ENCODE assay signal across 24 mouse cellular contexts in genomic region chr3:101450811-101451428, GRCm38 (mm10).
DNase-seq lines count a peak whose midpoint lies in the region; ATAC-seq and TF ChIP-seq lines count a peak whose summit lies in the region.
"Had no signal": no experiment of that assay in that cellular context is flagged by ENCODE, and none has a peak within 500 bp of the region (broad histone marks: within the 10 kb centered on the region; RNA-seq: fewer than 3 reads in every experiment).

No protein-coding gene starts in this region.

- H3K27ac ChIP-seq in heart, embryonic 13.5 days (replicated peaks), result no peak overlapping the region
- H3K27ac ChIP-seq in heart, adult 2 months, result no peak overlapping the region
- H3K27ac ChIP-seq in lung, embryonic 16.5 days (ENCODE audit: low read length), result no peak overlapping the region
- H3K27ac ChIP-seq in olfactory bulb, adult 2 months (ENCODE audit: insufficient read depth, low read depth, low read length), result peak overlapping the region; percentile 92
- H3K27ac ChIP-seq: embryonic facial prominence, embryonic 13.5 days; heart, embryonic 15.5 days; hindbrain, embryonic 13.5 days; left cerebral cortex, adult 2 months; liver, embryonic 13.5 days; midbrain, embryonic 15.5 days; neural tube, embryonic 15.5 days had no signal

- intact Hi-C loops in heart, adult 2 months (cut with DNase I), result no loop called here

- no peak overlapping the region for H3K4me2 ChIP-seq in heart, embryonic 13.5 days
- H3K4me2 ChIP-seq in lung, embryonic 16.5 days (ENCODE audit: low read depth, low read length), result no peak overlapping the region
- H3K4me2 ChIP-seq: embryonic facial prominence, embryonic 13.5 days; heart, embryonic 15.5 days; hindbrain, embryonic 13.5 days; liver, embryonic 13.5 days; midbrain, embryonic 15.5 days; neural tube, embryonic 15.5 days had no signal

- no peak for TF ChIP-seq POLR2A in heart, adult 2 months (IDR thresholded peaks at IDR 0.05; ENCODE audit: insufficient read depth, low read depth, low read length)
- TF ChIP-seq POLR2A in olfactory bulb, adult 2 months (IDR thresholded peaks at IDR 0.05; ENCODE audit: insufficient read depth, low read depth, low read length), result no peak

- no peak for TF ChIP-seq EP300 in heart, adult 2 months (IDR thresholded peaks at IDR 0.05; ENCODE audit: insufficient read depth, low read depth, low read length)

- 0 out of 2 replicates have a peak, but pooled peaks have one; percentile 3 for ATAC-seq in heart, embryonic 13.5 days (ENCODE audit: extremely low read depth, insufficient number of reproducible peaks, low FRiP score, low TSS enrichment)
- peak; percentile 56; the same call in 1 of the 2 replicates for ATAC-seq in lung, embryonic 16.5 days (ENCODE audit: low read depth)
- ATAC-seq: forebrain, postnatal 0 days; midbrain, embryonic 15.5 days had no signal

- no peak for TF ChIP-seq CTCF in heart, adult 2 months (IDR thresholded peaks at IDR 0.05)
- no peak for TF ChIP-seq CTCF in olfactory bulb, adult 2 months (IDR thresholded peaks at IDR 0.05; ENCODE audit: insufficient read depth, low read depth, low read length)

- no peak overlapping the region for H3K4me3 ChIP-seq in heart, embryonic 13.5 days
- no peak overlapping the region for H3K4me3 ChIP-seq in heart, adult 2 months
- H3K4me3 ChIP-seq in lung, embryonic 16.5 days (ENCODE audit: low read length), result no peak overlapping the region
- no peak overlapping the region for H3K4me3 ChIP-seq in olfactory bulb, adult 2 months (ENCODE audit: insufficient read depth, low read depth, low read length)
- H3K4me3 ChIP-seq: embryonic facial prominence, embryonic 13.5 days; heart, embryonic 15.5 days; hindbrain, embryonic 13.5 days; left cerebral cortex, adult 2 months; liver, embryonic 13.5 days; midbrain, embryonic 15.5 days; neural tube, embryonic 15.5 days had no signal

- no peaks in the 10 kb centered on the region for H3K27me3 ChIP-seq in heart, embryonic 13.5 days (replicated peaks)
- no peaks in the 10 kb centered on the region for H3K27me3 ChIP-seq in heart, adult 2 months (ENCODE audit: control insufficient read depth, insufficient read depth, low read length)
- H3K27me3 ChIP-seq in lung, embryonic 16.5 days (ENCODE audit: control insufficient read depth, insufficient read depth, low read depth, low read length), result no peaks in the 10 kb centered on the region
- H3K27me3 ChIP-seq: embryonic facial prominence, embryonic 13.5 days; heart, embryonic 15.5 days; hindbrain, embryonic 13.5 days; liver, embryonic 13.5 days; midbrain, embryonic 15.5 days; neural tube, embryonic 15.5 days had no signal

- H3K4me1 ChIP-seq in heart, embryonic 13.5 days, result peaks cover 8% of the 10 kb centered on the region; the same call in 1 of the 2 replicates
- no peaks in the 10 kb centered on the region for H3K4me1 ChIP-seq in heart, adult 2 months (ENCODE audit: control insufficient read depth, insufficient read depth, low read length)
- H3K4me1 ChIP-seq in lung, embryonic 16.5 days (replicated peaks; ENCODE audit: control insufficient read depth, insufficient read depth, low read length), result no peaks in the 10 kb centered on the region
- peaks cover 64% of the 10 kb centered on the region for H3K4me1 ChIP-seq in olfactory bulb, adult 2 months (ENCODE audit: control insufficient read depth, insufficient read depth, low read length)
- H3K4me1 ChIP-seq: liver, embryonic 13.5 days had no signal

- no peak for DNase-seq in heart, adult 2 months
- no peak for DNase-seq in lung, postnatal 25 days (ENCODE audit: low spot score)
- DNase-seq in urinary bladder, adult 2 months (ENCODE audit: low spot score), result peak; percentile 74
- DNase-seq in MN1 (ENCODE audit: low spot score), result no peak
- DNase-seq in spleen, adult 18-20 months, result no peak
- DNase-seq: adrenal gland, adult 2 months; adrenal gland, postnatal 36 days; cerebellum, adult 18-20 months; forebrain, postnatal 0 days; gastrocnemius, postnatal 10 days; kidney, adult 11 months; kidney, postnatal 14 days; liver, embryonic 13.5 days; lung, postnatal 4 days; thymus, postnatal 14 days had no signal

- no peak overlapping the region for H3K9ac ChIP-seq in heart, embryonic 13.5 days
- H3K9ac ChIP-seq in heart, adult 2 months (ENCODE audit: low read depth, low read length), result no peak overlapping the region
- no peak overlapping the region for H3K9ac ChIP-seq in lung, embryonic 16.5 days (ENCODE audit: low read length)
- H3K9ac ChIP-seq: embryonic facial prominence, embryonic 13.5 days; forebrain, postnatal 0 days; heart, embryonic 15.5 days; hindbrain, embryonic 13.5 days; liver, embryonic 13.5 days; midbrain, embryonic 15.5 days; neural tube, embryonic 15.5 days had no signal

- H3K79me2 ChIP-seq in heart, adult 2 months (replicated peaks; ENCODE audit: control insufficient read depth, insufficient read depth, low read length), result no peaks in the 10 kb centered on the region

- 77% methylated on average over 31 of the region's 31 CpGs for WGBS in heart, embryonic 13.5 days
- WGBS in heart, adult 2 months, result 92% methylated on average over 31 of the region's 31 CpGs
- WGBS in lung, embryonic 16.5 days, result 80% methylated on average over 31 of the region's 31 CpGs
- WGBS in olfactory bulb, adult 2 months, result 92% methylated on average over 31 of the region's 31 CpGs

- H3K9me3 ChIP-seq in heart, embryonic 13.5 days, result no peaks in the 10 kb centered on the region
- no peaks in the 10 kb centered on the region; the same call in 1 of the 2 replicates for H3K9me3 ChIP-seq in lung, embryonic 16.5 days (ENCODE audit: control insufficient read depth, low read length)
- H3K9me3 ChIP-seq: embryonic facial prominence, embryonic 13.5 days; heart, embryonic 15.5 days; hindbrain, embryonic 13.5 days; liver, embryonic 13.5 days; midbrain, embryonic 15.5 days; neural tube, embryonic 15.5 days had no signal

- peaks cover 86% of the 10 kb centered on the region for H3K36me3 ChIP-seq in heart, embryonic 13.5 days
- no peaks in the 10 kb centered on the region for H3K36me3 ChIP-seq in heart, adult 2 months (ENCODE audit: control insufficient read depth, insufficient read depth, low read length)
- peaks cover 11% of the 10 kb centered on the region; the same call in 1 of the 2 replicates for H3K36me3 ChIP-seq in lung, embryonic 16.5 days (ENCODE audit: control insufficient read depth, insufficient read depth, low read length)
